Mouse (Mus musculus) small intestine, adult 10 weeks (tissue): ENCODE measurements around the gene Vstm2b. TPM values are rescaled to one million over a fixed set of nuclear protein-coding genes. Genes with fewer than 3 reads are reported as not detected.

Experiments used
- polyA plus RNA-seq: library from polyadenylated mRNA; stranded (reverse); fragments of 350-450 nt; fragmentation: Illumina TruSeq; extraction: RNeasy Lipid Tissue Mini Kit (QIAGEN cat#74804); gene quantifications from one replicate; pipeline ENCODE4 v1.2.3, GENCODE M21; 2014; ENCODE audit warnings: low replicate concordance

The Vstm2b gene
- polyA plus RNA-seq, result not detected

DNA sequence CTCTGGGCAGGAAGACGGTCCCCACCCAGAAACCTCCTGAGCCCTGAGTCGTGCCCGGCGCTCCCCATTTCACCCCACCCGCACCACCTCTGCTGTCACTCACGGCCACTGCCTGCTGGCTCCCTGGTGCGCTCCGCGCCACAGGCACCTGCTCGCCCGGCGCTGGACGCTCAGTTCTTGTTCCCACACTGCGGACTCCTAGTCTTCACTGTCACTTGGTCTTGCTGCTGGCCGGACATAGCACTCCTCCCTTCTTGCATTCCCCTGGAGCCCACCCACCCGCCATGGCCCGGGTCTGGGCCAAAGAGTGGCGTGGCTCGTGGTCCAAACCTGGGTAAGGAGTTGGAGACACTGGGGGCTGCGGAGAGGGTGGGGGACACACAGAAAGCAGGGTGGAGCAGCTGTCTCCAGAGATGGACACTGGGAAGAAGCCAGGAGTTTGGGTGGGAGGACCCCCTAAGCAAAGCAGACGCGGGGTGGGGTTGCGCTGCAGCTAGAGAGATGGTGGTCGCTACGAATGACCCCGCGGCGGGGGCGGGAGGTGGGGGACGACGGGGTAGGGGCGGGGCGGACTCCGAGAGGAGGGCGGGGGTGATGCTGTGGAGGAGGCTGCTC is at the start of gene Vstm2b:
Gene Vstm2b (plus strand): TSS at position 233 of the 615 bp plus-strand sequence.

Other genes with a start within 250 kb of the Vstm2b start
- gene 4930433I11Rik, start 89.2 kb downstream of the Vstm2b start, polyA plus RNA-seq, result not detected
- not detected for gene Gm4884, start 134.4 kb downstream of the Vstm2b start, polyA plus RNA-seq